Mouse (Mus musculus) granulocyte monocyte progenitor cell, adult 5-6 weeks (primary cell): ENCODE data around the gene Teddm1b. TPM values are rescaled to one million over a fixed set of nuclear protein-coding genes. Genes with fewer than 3 reads are reported as not detected.
A peak's percentile ranks its signal among the peaks of the same experiment; 100 is the strongest.

Source experiments
- ATAC-seq: replicated peaks from 2 replicates; pipeline ENCODE4 v1.8.0; 2016; ENCODE audit warnings: mild to moderate bottlenecking, moderate TSS enrichment, inconsistent platforms; ENCODE audit not compliant: poor library complexity, severe bottlenecking
- total RNA-seq, 2 experiments: library from RNA; stranded (forward) in 1 of 2; stranded (reverse) in 1 of 2; fragments of 200-712, 200-1000 nt in 1 of 2; fragments of >200 nt in 1 of 2; fragmentation: Nextera tagmentation in 1 of 2; gene quantifications; 2 replicates each; pipeline ENCODE4 v1.2.3; 2014 to 2017

Gene Teddm1b
- total RNA-seq, 2 experiments from 2014 or later: not detected

- ATAC-seq: peak; percentile 23
Measured at GRCm38 (mm10) chr1:153900860-153901730, 26.9 kb downstream of the Teddm1b start.

- ATAC-seq: no peak
Measured at GRCm38 (mm10) chr1:153903006-153903405, 28.9 kb downstream of the Teddm1b start.

GRCm38 (mm10) chr1:153904236-153904635, 30.1 kb downstream of the Teddm1b start:
- ATAC-seq: no peak

- ATAC-seq: no peak
Measured at GRCm38 (mm10) chr1:153905884-153906283, 31.7 kb downstream of the Teddm1b start.

GRCm38 (mm10) chr1:153908208-153908607, 34.1 kb downstream of the Teddm1b start:
- ATAC-seq: no peak

GRCm38 (mm10) chr1:153908741-153909140, 34.6 kb downstream of the Teddm1b start:
- no peak for ATAC-seq

- no peak for ATAC-seq
Measured at GRCm38 (mm10) chr1:153909213-153909962, 35.2 kb downstream of the Teddm1b start.

- ATAC-seq: no peak; the same call in 1 of the 2 replicates
Measured at GRCm38 (mm10) chr1:153909963-153910291, 35.8 kb downstream of the Teddm1b start.

- ATAC-seq: peak; percentile 75
Measured at GRCm38 (mm10) chr1:153910423-153910822, 36.3 kb downstream of the Teddm1b start.

GRCm38 (mm10) chr1:153911276-153911795, 37.2 kb downstream of the Teddm1b start:
- no peak for ATAC-seq

- peak; percentile 84 for ATAC-seq
Measured at GRCm38 (mm10) chr1:153913869-153914268, 39.7 kb downstream of the Teddm1b start.

- peak; percentile 49 for ATAC-seq
Measured at GRCm38 (mm10) chr1:153918521-153919206, 44.5 kb downstream of the Teddm1b start.

- ATAC-seq: peak; percentile 73
Measured at GRCm38 (mm10) chr1:153921642-153922041, 47.5 kb downstream of the Teddm1b start.

GRCm38 (mm10) chr1:153922571-153923021, 48.5 kb downstream of the Teddm1b start:
- ATAC-seq: no peak

- peak; percentile 72 for ATAC-seq
Measured at GRCm38 (mm10) chr1:153924395-153925385, 50.5 kb downstream of the Teddm1b start.
